In the genomic region with DNA sequence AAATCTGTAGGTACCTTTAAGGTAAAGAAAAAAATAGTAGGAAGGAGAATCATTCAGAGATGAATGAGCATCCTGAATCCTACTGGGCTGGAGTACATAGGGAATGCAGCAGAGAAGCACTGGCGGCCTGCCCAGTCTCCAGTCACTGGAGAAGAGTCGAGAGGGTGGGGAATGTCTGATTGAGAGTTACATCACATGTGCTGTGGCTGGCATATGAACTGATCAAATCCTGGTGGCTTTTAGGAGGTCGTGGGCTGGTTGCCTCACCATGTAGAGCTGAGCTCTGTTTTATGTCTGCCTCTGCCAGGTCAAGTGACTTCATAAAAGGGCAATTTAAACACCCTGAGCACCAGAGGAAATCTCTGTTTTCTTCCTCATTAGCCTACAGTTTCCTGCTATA, we compare ENCODE assay signal across 8 mouse cellular contexts.
DNase-seq lines count a peak whose midpoint lies in the region; ATAC-seq lines count a peak whose summit lies in the region.

No protein-coding gene starts in this region.

- H3K4me1 ChIP-seq in heart, embryonic 16.5 days (ENCODE audit: control insufficient read depth, insufficient read depth, low read length), result peaks cover 4% of the 10 kb centered on the region; the same call in 1 of the 2 replicates
- H3K4me1 ChIP-seq in heart, embryonic 10.5 days, result no peaks in the 10 kb centered on the region
- peaks cover 11% of the 10 kb centered on the region for H3K4me1 ChIP-seq in limb, embryonic 12.5 days (replicated peaks)
- no peaks in the 10 kb centered on the region for H3K4me1 ChIP-seq in kidney, embryonic 15.5 days

- H3K27me3 ChIP-seq in heart, embryonic 16.5 days (ENCODE audit: control insufficient read depth, insufficient read depth, low read length), result no peaks in the 10 kb centered on the region
- H3K27me3 ChIP-seq in heart, embryonic 10.5 days (ENCODE audit: insufficient read depth, poor library complexity, severe bottlenecking), result no peaks in the 10 kb centered on the region
- no peaks in the 10 kb centered on the region for H3K27me3 ChIP-seq in limb, embryonic 12.5 days
- no peaks in the 10 kb centered on the region for H3K27me3 ChIP-seq in kidney, embryonic 15.5 days

- no peak for DNase-seq in heart, embryonic 10.5 days (ENCODE audit: low spot score)
- DNase-seq in right cerebral cortex, adult 18-20 months, result peak; percentile 44
- DNase-seq in right cerebral cortex, postnatal 25 days, result no peak
- DNase-seq in thymus, adult 18-20 months, result no peak

- H3K27ac ChIP-seq in heart, embryonic 16.5 days (ENCODE audit: low read length), result no peak overlapping the region
- no peak overlapping the region for H3K27ac ChIP-seq in heart, embryonic 10.5 days
- H3K27ac ChIP-seq in limb, embryonic 12.5 days, result no peak overlapping the region
- H3K27ac ChIP-seq in kidney, embryonic 15.5 days, result no peak overlapping the region

- ATAC-seq in heart, embryonic 16.5 days (replicated peaks; ENCODE audit: extremely low read depth, insufficient read depth, low FRiP score), result 0 out of 2 replicates have a peak, but pooled peaks have one; percentile 23
- ATAC-seq in frontal cortex, adult (ENCODE audit: low TSS enrichment), result peak; percentile 64; the same call in 1 of the 2 replicates
- ATAC-seq in limb, embryonic 12.5 days (ENCODE audit: insufficient number of reproducible peaks, insufficient read depth, low FRiP score, low TSS enrichment, low read depth), result peak; percentile 42; the same call in 1 of the 2 replicates
- ATAC-seq in kidney, embryonic 15.5 days (replicated peaks; ENCODE audit: low FRiP score), result no peak

- no peak overlapping the region for H3K4me2 ChIP-seq in heart, embryonic 16.5 days (ENCODE audit: low read depth, low read length)
- H3K4me2 ChIP-seq in limb, embryonic 12.5 days, result no peak overlapping the region
- H3K4me2 ChIP-seq in kidney, embryonic 15.5 days, result no peak overlapping the region

- H3K36me3 ChIP-seq in heart, embryonic 16.5 days (ENCODE audit: control insufficient read depth, insufficient read depth), result no peaks in the 10 kb centered on the region
- no peaks in the 10 kb centered on the region for H3K36me3 ChIP-seq in heart, embryonic 10.5 days
- no peaks in the 10 kb centered on the region for H3K36me3 ChIP-seq in limb, embryonic 12.5 days
- no peaks in the 10 kb centered on the region for H3K36me3 ChIP-seq in kidney, embryonic 15.5 days

- H3K4me3 ChIP-seq in heart, embryonic 16.5 days (ENCODE audit: low read length), result no peak overlapping the region
- H3K4me3 ChIP-seq in heart, embryonic 10.5 days, result no peak overlapping the region
- no peak overlapping the region for H3K4me3 ChIP-seq in limb, embryonic 12.5 days (replicated peaks)
- H3K4me3 ChIP-seq in kidney, embryonic 15.5 days (replicated peaks), result no peak overlapping the region

- no peak overlapping the region for H3K9ac ChIP-seq in heart, embryonic 16.5 days (ENCODE audit: low read length)
- no peak overlapping the region for H3K9ac ChIP-seq in limb, embryonic 12.5 days (replicated peaks)
- H3K9ac ChIP-seq in kidney, embryonic 15.5 days, result no peak overlapping the region

- H3K9me3 ChIP-seq in heart, embryonic 16.5 days (replicated peaks; ENCODE audit: control insufficient read depth, low read length), result no peaks in the 10 kb centered on the region
- H3K9me3 ChIP-seq in heart, embryonic 10.5 days, result no peaks in the 10 kb centered on the region
- H3K9me3 ChIP-seq in limb, embryonic 12.5 days, result no peaks in the 10 kb centered on the region
- no peaks in the 10 kb centered on the region for H3K9me3 ChIP-seq in kidney, embryonic 15.5 days (replicated peaks)

- WGBS in heart, embryonic 16.5 days, result 14% methylated on average over 3 of the region's 3 CpGs
- 38% methylated on average over 3 of the region's 3 CpGs for WGBS in heart, embryonic 10.5 days
- 22% methylated on average over 3 of the region's 3 CpGs for WGBS in limb, embryonic 12.5 days
- WGBS in kidney, embryonic 15.5 days, result 57% methylated on average over 3 of the region's 3 CpGs
